Mouse (Mus musculus) bone marrow macrophage, adult 2 months (primary cell): ENCODE data around the gene Rrp9.

Experiments used
- CTCF ChIP-seq: IDR thresholded peaks from 2 replicates; pipeline ENCODE4 v1.5.1; 2012; ENCODE audit warnings: low read depth, mild to moderate bottlenecking, low read length, moderate library complexity
- POLR2A ChIP-seq: IDR thresholded peaks from 2 replicates; pipeline ENCODE4 v1.6.1; 2012; ENCODE audit warnings: mild to moderate bottlenecking, low read depth, low read length, borderline replicate concordance

DNA sequence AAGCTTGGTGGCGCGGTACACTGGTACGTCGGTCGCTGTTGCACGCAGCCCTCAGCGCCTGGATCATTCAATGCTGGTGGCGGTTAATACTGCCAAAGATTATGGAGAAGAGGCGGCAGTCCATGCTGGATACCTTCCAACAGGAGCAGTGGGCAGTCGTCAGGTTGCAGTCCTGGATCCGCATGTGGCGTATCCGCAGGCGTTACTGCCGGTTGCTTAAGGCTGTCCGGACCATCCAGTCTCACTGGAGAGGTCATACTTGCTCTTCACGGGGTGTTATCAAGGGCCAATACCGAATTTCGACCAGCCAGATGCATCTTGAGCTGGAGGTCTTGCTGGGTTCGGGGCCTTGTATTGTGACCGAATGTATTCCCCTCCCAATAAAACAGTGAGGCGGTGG is 26.1 kb downstream of the Rrp9 start:
- TF ChIP-seq CTCF (no peak), POLR2A (no peak)
